Mouse (Mus musculus): ENCODE measurements around the gene Amer2.

DNA sequence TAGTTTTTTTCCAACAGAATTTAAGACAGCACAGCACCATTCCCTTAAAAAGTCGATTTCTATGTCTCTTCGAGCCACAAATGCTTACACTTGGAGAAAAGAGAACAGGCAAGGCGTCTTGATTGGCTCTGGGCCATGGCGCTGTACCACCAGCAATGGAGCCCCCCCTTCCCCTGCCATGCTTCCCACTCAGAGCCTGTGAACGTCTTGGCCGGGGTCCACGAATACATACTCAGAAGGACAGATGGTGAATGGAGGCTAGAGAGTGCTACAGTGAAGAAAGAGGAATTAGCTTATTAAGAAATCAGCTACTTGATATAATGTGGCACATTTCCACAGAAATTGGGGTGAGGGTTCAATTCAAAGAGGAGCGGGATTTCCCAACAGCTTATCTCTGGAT lies 41.6 kb downstream of the Amer2 start:
- TF ChIP-seq POLR2A (IDR thresholded peaks at IDR 0.05; ENCODE audit: control insufficient read depth, extremely low read depth, insufficient read depth, low read length, poor library complexity) (no peak), CTCF (IDR thresholded peaks at IDR 0.05; ENCODE audit: borderline replicate concordance, control insufficient read depth, extremely low read depth, insufficient read depth, low read length, poor library complexity) (no peak)

Data from thymus, adult 2 months (tissue).